Mouse (Mus musculus) retina, embryonic 14.5 days (tissue): ENCODE measurements at regions not wholly inside any gene's neighbourhood (a gene's known extent, or its start where the extent isn't known, plus 50 kb on each side); places are given as distances from the start of the nearest gene placed in this dataset.

Experiments used
- DNase-seq: peaks from one replicate; pipeline ENCODE4 v3.0.0-alpha.2; 2015; ENCODE audit warnings: low spot score

GRCm38 (mm10) chr10:96724436-96725175 lies 107.8 kb downstream of the Btg1 start:
- DNase-seq = no peak

DNA sequence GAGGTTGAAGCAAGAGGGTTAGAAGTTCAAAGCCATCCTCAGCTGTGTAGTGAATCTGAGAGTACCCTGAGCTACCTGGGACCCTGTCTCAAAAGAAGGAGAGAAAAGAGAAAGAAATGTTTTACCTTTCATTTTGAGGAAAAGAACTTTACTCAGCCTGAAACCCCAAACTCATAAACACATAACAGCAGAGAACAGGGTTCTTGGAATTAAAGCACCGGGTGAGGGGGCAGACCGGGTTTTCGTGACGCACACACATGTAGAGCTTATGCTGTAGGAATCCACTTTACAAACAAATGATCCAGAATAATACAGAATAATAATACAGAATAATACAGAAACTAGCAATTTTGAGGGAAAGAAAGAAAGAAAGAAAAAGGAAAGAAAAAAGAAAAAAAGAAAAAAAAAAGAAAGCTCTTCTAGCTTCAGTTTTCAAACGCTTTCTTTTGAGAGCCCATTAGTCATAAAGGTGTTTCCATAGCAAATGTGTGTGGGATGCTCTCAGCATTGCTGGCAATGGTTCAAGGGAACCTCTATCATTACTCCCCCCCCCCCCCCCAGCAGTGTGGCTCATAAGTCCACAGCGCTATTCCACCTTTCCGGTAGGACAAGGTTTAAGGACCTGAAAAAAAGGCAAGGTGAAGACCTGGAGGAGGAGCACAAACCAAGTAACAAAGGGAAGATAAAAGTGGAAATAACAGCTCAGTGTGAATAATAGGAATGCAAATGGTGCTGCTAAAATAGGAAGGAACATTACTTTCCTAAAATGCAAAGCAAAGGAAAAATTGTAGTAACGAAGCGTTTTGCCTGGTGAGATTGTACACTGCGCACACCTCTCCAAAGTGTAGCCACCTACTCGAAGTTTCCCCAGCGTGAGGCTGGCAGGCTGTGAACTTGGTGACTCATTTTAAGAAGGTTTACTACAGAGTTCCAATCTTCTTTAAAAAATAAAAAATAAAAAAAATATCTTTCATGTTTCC lies 110.3 kb downstream of the Btg1 start:
- DNase-seq = no peak

DNA sequence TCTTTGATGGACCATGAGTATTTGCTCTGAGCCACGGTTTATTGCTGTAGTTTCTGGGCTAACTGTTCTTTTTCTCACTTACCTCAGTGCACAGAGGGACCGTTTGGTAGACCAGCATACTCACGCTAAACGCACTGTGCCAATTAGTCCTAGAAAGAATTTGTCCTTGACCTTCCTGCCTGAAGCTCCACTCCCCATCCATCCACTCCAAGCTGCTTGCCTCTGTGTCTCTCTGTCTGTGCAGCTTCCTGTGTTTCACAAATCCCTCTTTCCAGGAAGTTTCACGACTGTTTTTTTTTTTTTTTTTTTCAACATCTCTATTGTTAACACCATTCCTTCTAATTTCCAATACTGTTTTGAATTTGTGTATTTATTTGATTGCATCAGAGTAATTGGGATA lies 116.8 kb downstream of the Btg1 start:
- no peak for DNase-seq

DNA sequence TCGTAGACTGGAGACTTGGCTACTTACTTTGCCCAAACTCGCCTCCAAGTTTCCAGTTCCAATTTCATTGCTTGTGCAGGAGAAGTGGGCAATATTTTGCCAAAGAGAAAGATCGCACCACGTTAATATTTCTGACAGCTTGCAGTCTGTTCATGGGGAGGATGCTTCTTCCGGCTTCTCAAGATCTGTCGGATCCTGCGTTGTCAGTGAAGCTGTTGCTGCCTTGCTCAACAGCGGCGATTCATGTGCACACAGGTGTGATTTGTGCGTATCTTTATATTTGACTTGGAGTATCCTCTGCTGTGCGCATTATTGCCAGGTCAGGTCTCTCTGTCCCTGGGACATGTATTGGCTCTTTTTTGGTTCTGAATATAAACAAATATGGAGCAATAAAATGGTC lies 118.3 kb downstream of the Btg1 start:
- no peak for DNase-seq

- no peak for DNase-seq
Observed at GRCm38 (mm10) chr10:96735885-96736628, 119.3 kb downstream of the Btg1 start.

- DNase-seq = no peak
Observed at GRCm38 (mm10) chr10:96737972-96738371, 121.2 kb downstream of the Btg1 start.

GRCm38 (mm10) chr10:96738606-96739005 lies 121.8 kb downstream of the Btg1 start:
- no peak for DNase-seq

- no peak for DNase-seq
Observed at GRCm38 (mm10) chr10:96744167-96744777, 127.5 kb downstream of the Btg1 start.

DNA sequence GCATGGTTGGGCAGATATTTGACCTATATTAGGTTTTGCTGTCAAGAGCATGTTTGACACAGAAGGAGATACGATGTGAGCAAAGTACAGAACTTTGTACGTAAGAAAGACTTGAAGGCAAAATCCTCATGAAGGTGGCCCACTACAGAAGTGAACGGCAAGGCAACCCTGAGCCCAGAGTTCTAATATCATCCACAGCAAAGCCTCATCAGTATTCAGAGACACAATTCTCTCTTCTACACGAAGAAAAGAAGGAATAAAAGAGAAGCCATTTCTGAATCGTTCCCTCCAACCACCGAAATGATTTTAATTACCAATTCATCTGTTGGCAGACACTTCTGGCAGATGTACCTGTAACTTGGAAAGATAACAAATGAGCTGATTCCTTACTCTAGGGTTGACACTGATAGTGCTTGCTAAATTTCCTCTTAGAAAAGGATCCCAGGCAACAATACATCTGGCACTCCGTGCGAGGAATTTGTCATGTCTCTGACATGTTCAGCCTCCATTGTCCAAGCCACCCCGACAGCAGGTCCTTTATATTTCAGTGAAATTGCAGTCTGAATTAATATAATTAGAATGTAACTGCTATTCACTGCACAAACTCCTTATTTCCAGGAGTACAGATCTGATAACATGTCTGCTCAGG lies 130.3 kb downstream of the Btg1 start:
- no peak for DNase-seq

DNA sequence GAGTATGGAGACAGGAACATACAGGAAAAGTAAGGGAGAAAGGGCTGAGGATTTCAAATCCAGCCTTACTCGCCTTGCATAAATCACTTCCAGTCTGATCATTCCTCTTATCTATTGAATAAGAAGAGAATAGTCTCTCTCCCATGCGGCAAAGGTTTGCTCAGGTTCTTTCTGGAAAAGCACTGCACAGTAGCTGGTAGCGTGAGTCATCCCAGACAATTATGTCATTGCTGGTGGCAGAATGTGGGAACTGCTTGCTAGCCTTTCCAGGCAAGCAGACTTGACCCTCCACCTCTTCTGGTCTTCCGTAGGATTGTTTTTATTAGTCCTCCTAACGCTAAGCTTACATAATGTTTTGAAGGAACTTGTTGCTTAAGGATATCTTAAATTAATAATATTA lies 134.1 kb downstream of the Btg1 start:
- DNase-seq = no peak

DNA sequence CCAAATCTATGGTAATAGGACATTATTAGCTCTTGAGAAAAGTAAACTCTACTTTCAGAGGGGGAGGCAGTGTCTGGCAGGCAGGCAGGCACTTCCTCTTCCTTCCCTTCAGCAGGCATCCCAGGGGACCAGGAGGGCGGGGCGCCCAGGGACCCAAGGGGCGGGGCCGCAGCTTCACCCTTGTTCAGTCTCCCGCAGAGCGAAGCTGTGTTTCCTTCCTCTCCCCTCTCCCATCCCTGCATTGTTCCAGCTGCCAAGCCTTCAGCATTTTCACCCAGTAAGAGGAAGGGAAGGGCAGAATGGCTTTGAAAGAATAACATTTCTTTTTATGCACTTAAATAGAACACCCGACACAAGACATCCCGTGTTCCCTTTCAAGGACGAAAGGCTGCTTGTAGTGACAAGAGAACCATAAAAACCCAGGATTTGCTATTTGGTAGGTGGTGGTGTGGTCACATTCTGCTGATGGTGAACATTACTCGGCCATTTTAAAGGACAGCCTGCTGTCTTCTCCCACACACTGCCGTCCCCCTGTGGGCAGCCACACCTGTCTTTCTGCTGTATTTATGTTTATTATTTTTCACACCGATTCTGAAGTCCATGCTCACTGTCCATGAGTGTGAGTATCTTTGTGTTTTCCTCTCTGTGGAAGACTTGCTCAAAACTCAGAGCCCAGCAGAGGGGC lies 134.9 kb downstream of the Btg1 start:
- DNase-seq = peak; percentile 70

GRCm38 (mm10) chr10:96752531-96752930 lies 135.7 kb downstream of the Btg1 start:
- DNase-seq = no peak

GRCm38 (mm10) chr10:96753521-96753920 lies 136.7 kb downstream of the Btg1 start:
- DNase-seq = no peak

DNA sequence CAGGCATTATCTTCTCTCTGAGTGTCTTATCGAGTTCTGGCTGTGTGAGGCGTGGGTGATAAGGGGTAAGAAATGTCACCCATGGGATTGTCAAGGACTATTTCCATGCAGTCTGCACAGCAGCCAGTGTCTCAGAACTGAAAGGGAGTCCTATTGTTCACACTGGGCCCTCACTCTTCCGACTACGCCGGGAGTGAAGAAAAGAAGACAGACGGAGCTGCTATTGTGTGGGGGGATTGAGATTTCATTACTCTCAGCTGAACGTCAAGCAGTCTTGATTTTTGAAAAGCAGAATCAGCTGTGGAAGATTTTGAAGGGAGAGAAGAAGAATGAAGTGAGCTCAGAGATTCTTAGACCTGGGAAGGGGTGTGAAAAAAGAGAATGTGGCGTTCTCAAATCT lies 138.9 kb downstream of the Btg1 start:
- peak; percentile 25 for DNase-seq

DNA sequence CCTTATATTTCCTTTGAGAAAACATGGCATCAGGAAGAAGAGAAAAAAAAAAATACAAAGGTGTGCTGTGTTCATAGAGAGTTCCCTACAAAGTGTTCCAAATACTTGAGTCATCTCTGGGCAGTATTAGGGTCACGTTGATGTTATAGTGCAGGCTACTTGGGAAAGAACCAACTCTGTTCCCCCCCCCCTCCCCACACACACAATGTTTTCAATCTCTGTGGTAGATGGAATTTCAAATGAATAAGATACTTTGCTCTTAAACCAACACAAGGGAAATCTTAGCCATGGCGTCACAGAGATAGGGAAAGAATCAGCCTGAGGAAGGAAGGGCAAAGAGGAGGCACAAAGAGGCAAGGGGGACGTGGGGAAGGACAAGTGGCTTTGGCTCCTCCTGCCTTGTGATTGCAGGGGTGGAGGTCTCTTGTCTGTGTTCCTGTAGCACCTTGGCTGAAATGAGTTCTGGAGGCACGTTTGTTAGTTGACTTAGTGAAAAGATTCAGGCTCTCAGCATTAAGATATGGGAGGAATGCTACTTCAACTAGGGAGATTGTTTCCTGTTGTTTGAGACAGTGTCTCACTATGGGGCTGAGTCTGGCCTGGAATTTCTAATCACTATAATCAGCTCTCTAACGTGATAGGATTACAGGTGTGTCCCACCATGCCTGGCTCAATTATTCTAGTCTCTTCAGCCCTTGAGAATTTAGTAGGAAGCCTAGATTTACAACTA lies 139.7 kb downstream of the Btg1 start:
- no peak for DNase-seq

GRCm38 (mm10) chr10:96757311-96757710 lies 140.5 kb downstream of the Btg1 start:
- no peak for DNase-seq

DNA sequence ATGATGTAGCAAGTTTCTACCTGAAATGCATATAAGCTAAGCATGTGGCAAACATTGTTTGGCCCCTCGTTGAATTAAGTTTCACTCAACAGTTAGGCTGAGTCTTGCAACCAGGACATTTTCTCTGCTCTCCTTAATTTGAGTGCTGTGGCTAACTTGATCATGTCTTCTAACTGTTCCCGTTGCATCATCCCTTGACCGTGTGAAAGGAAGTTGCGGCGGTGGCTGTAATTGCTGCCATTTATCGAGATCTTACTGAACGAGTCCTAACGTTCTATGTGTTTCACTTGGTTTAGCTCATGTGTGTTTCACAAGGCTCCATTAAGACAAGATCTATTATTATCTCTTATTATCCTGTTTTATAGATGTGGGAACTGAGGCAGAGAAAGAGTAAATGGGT lies 144.8 kb downstream of the Btg1 start:
- DNase-seq = no peak

GRCm38 (mm10) chr10:96765626-96766025 lies 148.8 kb downstream of the Btg1 start:
- DNase-seq = no peak

DNA sequence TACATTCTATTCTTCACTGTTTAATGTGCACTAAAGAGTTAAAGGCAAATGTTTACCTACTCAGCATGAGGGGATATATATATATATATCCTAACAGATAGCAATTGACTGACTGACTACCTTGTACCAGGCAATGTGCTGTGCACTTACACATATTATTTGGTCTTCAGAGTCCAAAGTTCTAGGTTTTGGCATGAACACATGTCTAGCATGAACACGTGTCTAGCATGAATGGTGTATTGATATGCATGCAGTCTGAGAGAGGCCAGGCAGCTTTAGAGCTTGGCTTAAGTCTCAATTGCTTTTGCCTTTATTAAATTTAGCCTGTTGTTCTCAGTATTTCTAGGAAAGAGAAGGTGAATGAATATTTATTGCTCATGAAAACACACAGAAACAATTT lies 161.4 kb downstream of the Btg1 start:
- DNase-seq = no peak

- DNase-seq = no peak
Observed at GRCm38 (mm10) chr10:96783966-96784365, 167.2 kb downstream of the Btg1 start.
